Mouse (Mus musculus): ENCODE results near the gene Lrrc56. TPM values are rescaled to one million over a fixed set of nuclear protein-coding genes. Genes with fewer than 3 reads are reported as not detected.

Lrrc56 gene
- polyA plus RNA-seq, 2 experiments: 10.4 to 15.3 TPM

- peaks cover 6% of the 10 kb centered on the region; the same call in 1 of the 2 replicates for H3K36me3 ChIP-seq (replicated peaks; ENCODE audit: control insufficient read depth, insufficient read depth, low read depth)
- H3K9ac ChIP-seq (replicated peaks): peak overlapping the region; percentile 68
- H3K4me3 ChIP-seq (ENCODE audit: insufficient read depth in 1 of 2, low read depth in 2 of 2, low read length in 2 of 2): peak overlapping the region; percentile 26 to 40
- no peak for ATAC-seq (ENCODE audit: insufficient read depth)
- H3K27ac ChIP-seq: peak overlapping the region; percentile 81
- H3K27me3 ChIP-seq (ENCODE audit: control insufficient read depth, insufficient read depth, low read length): no peaks in the 10 kb centered on the region
- H3K4me2 ChIP-seq (ENCODE audit: low read depth): peak overlapping the region; percentile 85
- peaks cover 16 to 28% of the 10 kb centered on the region in 2 experiments for H3K4me1 ChIP-seq (replicated peaks; ENCODE audit: control insufficient read depth in 2 of 2, insufficient read depth in 2 of 2, low read length in 1 of 2)
- TF ChIP-seq CTCF (IDR thresholded peaks at IDR 0.05; ENCODE audit: low read depth): no peak
- no peaks in the 10 kb centered on the region for H3K9me3 ChIP-seq (ENCODE audit: control insufficient read depth, low read length)
- no peak for DNase-seq (ENCODE audit: low read depth in 3 of 3, low spot score in 3 of 3)
- 9% methylated on average over 8 of the region's 8 CpGs for WGBS (ENCODE audit: insufficient replicate concordance)
Observed at GRCm38 (mm10) chr7:141222126-141222467, 28.1 kb downstream of the Lrrc56 start.

GRCm38 (mm10) chr7:141222696-141223215 is 28.8 kb downstream of the Lrrc56 start:
- Histone ChIP-seq H3K9me3 (ENCODE audit: control insufficient read depth, low read length) (no peaks in the 10 kb centered on the region), H3K4me3 (ENCODE audit: insufficient read depth in 1 of 2, low read depth in 2 of 2, low read length in 2 of 2) (no peak overlapping the region), H3K27ac (peak overlapping the region; percentile 81), H3K4me2 (ENCODE audit: low read depth) (peak overlapping the region; percentile 85), H3K27me3 (ENCODE audit: control insufficient read depth, insufficient read depth, low read length) (no peaks in the 10 kb centered on the region), H3K4me1 (replicated peaks; ENCODE audit: control insufficient read depth in 2 of 2, insufficient read depth in 2 of 2, low read length in 1 of 2) (peaks cover 16 to 29% of the 10 kb centered on the region in 2 experiments), H3K9ac (replicated peaks) (peak overlapping the region; percentile 68), H3K36me3 (replicated peaks; ENCODE audit: control insufficient read depth, insufficient read depth, low read depth) (peaks cover 6% of the 10 kb centered on the region; the same call in 1 of the 2 replicates)
- DNase-seq (ENCODE audit: low read depth in 3 of 3, low spot score in 3 of 3) (no peak), ATAC-seq (ENCODE audit: insufficient read depth) (no peak)
- 84% methylated on average over 4 of the region's 4 CpGs for WGBS (ENCODE audit: insufficient replicate concordance)
- TF ChIP-seq EP300 (IDR thresholded peaks at IDR 0.05; ENCODE audit: low read depth) (no peak), CTCF (IDR thresholded peaks at IDR 0.05; ENCODE audit: low read depth) (no peak)

GRCm38 (mm10) chr7:141226535-141226934 is 32.6 kb downstream of the Lrrc56 start:
- Histone ChIP-seq H3K9ac (replicated peaks) (no peak overlapping the region), H3K27me3 (ENCODE audit: control insufficient read depth, insufficient read depth, low read length) (no peaks in the 10 kb centered on the region), H3K4me2 (ENCODE audit: low read depth) (no peak overlapping the region), H3K4me1 (replicated peaks; ENCODE audit: control insufficient read depth in 2 of 2, insufficient read depth in 2 of 2, low read length in 1 of 2) (peaks cover 18 to 23% of the 10 kb centered on the region in 2 experiments), H3K4me3 (ENCODE audit: insufficient read depth in 1 of 2, low read depth in 2 of 2, low read length in 2 of 2) (no peak overlapping the region), H3K9me3 (ENCODE audit: control insufficient read depth, low read length) (no peaks in the 10 kb centered on the region), H3K36me3 (replicated peaks; ENCODE audit: control insufficient read depth, insufficient read depth, low read depth) (peaks cover 6% of the 10 kb centered on the region), H3K27ac (no peak overlapping the region)
- TF ChIP-seq CTCF (IDR thresholded peaks at IDR 0.05; ENCODE audit: low read depth): peak; percentile 31; the same call in 1 of the 2 replicates
- TF ChIP-seq EP300 (IDR thresholded peaks at IDR 0.05; ENCODE audit: low read depth): no peak
- WGBS (ENCODE audit: insufficient replicate concordance): 78% methylated on average over 6 of the region's 6 CpGs
- DNase-seq (ENCODE audit: low read depth in 3 of 3, low spot score in 3 of 3): no peak
- ATAC-seq (ENCODE audit: insufficient read depth): no peak

- Histone ChIP-seq H3K27me3 (ENCODE audit: control insufficient read depth, insufficient read depth, low read length) (no peaks in the 10 kb centered on the region), H3K36me3 (replicated peaks; ENCODE audit: control insufficient read depth, insufficient read depth, low read depth) (peaks cover 19% of the 10 kb centered on the region), H3K4me1 (replicated peaks; ENCODE audit: control insufficient read depth in 2 of 2, insufficient read depth in 2 of 2, low read length in 1 of 2) (peaks cover 9 to 13% of the 10 kb centered on the region in 2 experiments), H3K9ac (replicated peaks) (peak overlapping the region; percentile 97), H3K4me2 (ENCODE audit: low read depth) (peak overlapping the region; percentile 74), H3K4me3 (ENCODE audit: insufficient read depth in 1 of 2, low read depth in 2 of 2, low read length in 2 of 2) (peak overlapping the region in 1 of 2 experiments; percentile 95; a peak in 2 of 4 replicates), H3K9me3 (ENCODE audit: control insufficient read depth, low read length) (no peaks in the 10 kb centered on the region), H3K27ac (peak overlapping the region; percentile 29)
- no peak for TF ChIP-seq CTCF (IDR thresholded peaks at IDR 0.05; ENCODE audit: low read depth)
- TF ChIP-seq EP300 (IDR thresholded peaks at IDR 0.05; ENCODE audit: low read depth): no peak
- DNase-seq (ENCODE audit: low read depth in 3 of 3, low spot score in 3 of 3) (no peak), ATAC-seq (ENCODE audit: insufficient read depth) (no peak)
- WGBS (ENCODE audit: insufficient replicate concordance): 69% methylated on average over 4 of the region's 4 CpGs
Observed at GRCm38 (mm10) chr7:141227796-141228195, 33.8 kb downstream of the Lrrc56 start.

- WGBS (ENCODE audit: insufficient replicate concordance): under 1% methylated on average over 76 of the region's 76 CpGs
- peak within 1 kb of the TSS; percentile 74 for H3K4me2 ChIP-seq (ENCODE audit: low read depth)
- H3K9me3 ChIP-seq (ENCODE audit: control insufficient read depth, low read length): no peaks in the 10 kb centered on the region
- peak; percentile 79 to 82 (median 80) for DNase-seq (ENCODE audit: low read depth in 3 of 3, low spot score in 3 of 3)
- peak; percentile 92 for ATAC-seq (ENCODE audit: insufficient read depth)
- TF ChIP-seq EP300 (IDR thresholded peaks at IDR 0.05; ENCODE audit: low read depth) (peak; percentile 58; the same call in 1 of the 2 replicates), CTCF (IDR thresholded peaks at IDR 0.05; ENCODE audit: low read depth) (peak; percentile 100)
- peaks cover 8 to 12% of the 10 kb centered on the region in 2 experiments for H3K4me1 ChIP-seq (replicated peaks; ENCODE audit: control insufficient read depth in 2 of 2, insufficient read depth in 2 of 2, low read length in 1 of 2)
- peak within 1 kb of the TSS; percentile 74 for H3K27ac ChIP-seq
- peak within 1 kb of the TSS; percentile 97 for H3K9ac ChIP-seq (replicated peaks)
- peaks cover 26% of the 10 kb centered on the region for H3K36me3 ChIP-seq (replicated peaks; ENCODE audit: control insufficient read depth, insufficient read depth, low read depth)
- peak within 1 kb of the TSS; percentile 92 to 95 for H3K4me3 ChIP-seq (ENCODE audit: insufficient read depth in 1 of 2, low read depth in 2 of 2, low read length in 2 of 2)
- no peaks in the 10 kb centered on the region for H3K27me3 ChIP-seq (ENCODE audit: control insufficient read depth, insufficient read depth, low read length)
Observed at GRCm38 (mm10) chr7:141228279-141229067, 34.5 kb downstream of the Lrrc56 start, which contains the start of gene Phrf1. Phrf1 (plus strand) TSS chr7:141228784.
